Mouse (Mus musculus) kidney, postnatal 14 days (tissue): ENCODE measurements around the gene Mlf2.
A peak's percentile ranks its signal among the peaks of the same experiment; 100 is the strongest.

ENCODE experiments used
- DNase-seq: peaks from one replicate; pipeline ENCODE4 v3.0.0; 2022; ENCODE audit warnings: mixed read lengths

The Mlf2 gene

GRCm38 (mm10) chr6:124936681-124937080 lies 5.5 kb downstream of the Mlf2 start:
- DNase-seq = no peak

DNA sequence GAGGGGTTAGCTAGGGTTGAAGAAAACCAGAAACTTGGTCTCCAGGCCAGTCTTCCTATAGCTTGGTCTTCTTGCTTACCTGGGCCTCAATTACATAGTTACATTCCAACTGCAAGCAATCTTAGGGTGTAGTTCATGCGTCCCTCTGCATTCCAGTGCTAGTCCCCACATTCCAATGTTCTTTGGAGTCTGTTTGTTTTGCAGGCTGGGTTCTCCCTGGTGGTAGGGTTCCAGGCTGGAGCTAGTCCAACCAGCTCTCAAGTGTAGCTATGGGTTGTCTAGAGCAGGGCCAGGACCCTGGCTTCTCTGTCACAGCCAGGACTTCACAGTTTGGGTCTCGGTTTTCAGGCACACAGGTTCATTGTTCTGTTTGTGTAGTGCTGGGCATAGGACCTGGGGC lies 6.3 kb downstream of the Mlf2 start:
- no peak for DNase-seq

GRCm38 (mm10) chr6:124938554-124938953 lies 7.4 kb downstream of the Mlf2 start:
- DNase-seq = no peak

- DNase-seq = no peak
Measured at GRCm38 (mm10) chr6:124941679-124942078, 10.5 kb downstream of the Mlf2 start.

DNA sequence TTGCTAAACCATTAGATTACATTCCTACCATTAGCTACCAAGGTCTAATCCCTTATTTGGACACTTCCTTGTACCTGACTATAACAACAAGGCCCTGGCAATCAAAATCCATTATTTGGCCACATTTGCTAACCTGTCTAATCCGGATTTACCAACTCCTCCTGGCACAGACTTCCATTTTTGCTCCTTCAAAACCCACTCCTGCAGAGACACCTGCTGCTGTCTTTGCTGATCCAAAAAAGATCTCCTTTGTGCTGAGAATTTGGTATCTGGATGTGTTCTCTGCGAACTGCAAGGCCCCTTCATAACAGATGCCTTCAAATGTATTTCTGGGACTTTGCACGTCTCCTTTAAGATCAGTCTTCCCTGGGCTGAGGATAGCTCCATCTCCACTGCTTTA lies 12.3 kb downstream of the Mlf2 start:
- DNase-seq = no peak

DNA sequence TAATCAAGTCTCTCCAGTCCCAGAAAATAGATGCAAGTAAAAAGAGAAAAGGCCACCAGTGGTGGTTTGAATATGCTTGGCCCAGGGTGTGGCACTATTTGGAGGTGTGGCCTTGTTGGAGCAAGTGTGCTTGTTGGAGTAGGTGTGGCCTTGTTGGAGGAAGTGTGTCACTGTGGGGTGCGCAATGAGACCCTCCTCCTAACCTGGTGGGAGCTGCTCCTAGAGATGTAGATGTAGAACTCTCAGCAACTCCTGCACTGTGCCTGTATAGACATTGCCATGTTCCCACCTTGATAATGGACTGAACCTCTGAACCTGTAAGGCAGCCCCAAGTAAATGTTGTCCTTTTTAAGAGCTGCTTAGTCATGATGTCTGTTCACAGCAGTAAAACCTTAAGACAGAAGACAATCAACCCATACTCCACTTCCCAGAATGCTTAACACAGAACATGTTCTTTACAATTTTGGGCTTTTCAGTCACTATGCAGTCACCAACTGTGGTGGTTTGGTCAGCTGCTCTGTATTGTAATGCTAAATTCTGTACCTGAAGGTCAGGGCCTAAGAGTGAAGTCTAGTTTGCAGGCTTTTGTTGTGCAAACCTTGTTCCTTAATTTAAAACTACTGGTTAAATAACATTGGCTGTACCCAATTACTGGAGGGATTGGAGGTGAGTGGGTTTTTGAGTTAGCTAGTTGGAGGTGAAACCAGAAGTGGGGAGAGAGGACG lies 23.0 kb downstream of the Mlf2 start:
- no peak for DNase-seq

DNA sequence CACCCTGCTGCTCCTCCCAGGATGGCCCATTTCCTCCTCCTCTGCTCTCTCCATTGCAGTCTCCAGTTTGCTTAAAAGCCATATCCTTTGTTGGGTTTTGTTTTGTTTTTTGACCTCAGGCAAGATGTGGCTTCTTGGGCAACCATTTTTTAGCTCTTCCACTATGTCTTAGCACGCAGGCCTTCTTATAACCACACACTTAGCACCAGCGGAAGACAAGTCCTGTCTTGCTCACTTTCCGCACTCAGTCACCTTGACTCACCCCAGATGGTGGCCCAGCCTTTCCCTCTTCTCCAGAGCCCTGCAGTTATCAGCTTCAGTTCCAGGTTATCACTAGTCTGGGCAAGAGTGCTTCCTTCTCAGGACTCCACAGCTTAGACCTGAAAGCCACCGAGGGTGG lies 24.0 kb downstream of the Mlf2 start:
- DNase-seq = no peak

DNA sequence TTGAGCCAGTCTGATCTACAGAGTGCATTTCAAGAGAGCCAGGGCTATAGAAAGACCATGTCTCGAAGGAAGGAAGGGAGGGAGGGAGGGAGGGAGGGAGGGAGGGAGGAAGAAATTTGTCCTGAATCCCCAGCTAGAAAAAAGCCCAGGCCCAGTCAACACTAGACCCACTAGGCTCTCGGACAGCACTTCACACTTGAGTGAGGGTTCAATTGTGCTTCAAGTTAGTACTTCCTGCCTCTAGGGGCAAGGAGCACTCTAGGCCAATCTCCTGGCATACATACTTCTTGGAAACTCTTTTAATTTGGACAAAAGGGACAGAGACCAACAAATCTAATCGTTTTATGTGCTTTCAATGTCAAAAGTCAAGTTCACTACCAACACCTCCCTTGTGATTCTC lies 26.9 kb downstream of the Mlf2 start:
- no peak for DNase-seq

GRCm38 (mm10) chr6:124959960-124960359 lies 28.8 kb downstream of the Mlf2 start:
- DNase-seq = no peak

DNA sequence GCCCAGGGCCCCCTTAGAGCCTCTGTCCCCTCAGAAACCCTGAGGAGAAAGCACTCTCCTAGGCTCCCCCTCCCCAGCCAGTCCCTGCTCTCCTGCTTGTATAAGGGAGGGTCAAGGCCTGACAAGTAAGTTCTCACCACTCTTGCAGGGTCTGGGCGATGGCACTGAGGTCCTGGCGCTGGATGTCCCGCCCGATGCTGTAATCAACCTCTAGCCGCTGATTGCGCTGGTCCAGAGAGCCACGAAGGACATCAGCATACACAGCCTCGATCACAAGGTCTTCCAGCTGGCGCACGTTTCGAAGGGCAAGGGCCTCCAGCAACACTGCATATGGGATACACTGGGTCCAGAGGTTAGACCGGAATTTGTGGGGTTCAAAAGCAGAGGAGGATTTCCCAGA lies 29.8 kb downstream of the Mlf2 start:
- DNase-seq = no peak

DNA sequence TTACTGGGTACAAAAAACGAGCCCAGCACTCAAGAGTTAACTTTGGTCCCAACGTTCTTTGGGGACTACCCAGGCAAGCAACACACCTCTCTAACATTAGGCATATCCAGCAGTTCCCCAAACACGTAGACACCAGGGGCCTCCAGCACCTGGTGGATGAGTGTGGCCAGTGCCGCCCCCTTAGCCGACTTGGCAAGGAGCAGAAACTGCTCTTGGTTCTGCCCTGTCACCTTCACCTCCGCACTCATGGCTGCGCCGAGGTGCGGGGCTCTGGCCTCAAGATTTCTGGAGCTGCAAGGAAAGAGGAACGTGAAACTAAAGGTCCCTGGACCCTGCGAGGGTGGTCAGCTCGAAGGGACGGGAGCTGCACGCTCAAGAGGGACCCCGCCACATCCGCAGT lies 33.5 kb downstream of the Mlf2 start:
- DNase-seq = no peak

DNA sequence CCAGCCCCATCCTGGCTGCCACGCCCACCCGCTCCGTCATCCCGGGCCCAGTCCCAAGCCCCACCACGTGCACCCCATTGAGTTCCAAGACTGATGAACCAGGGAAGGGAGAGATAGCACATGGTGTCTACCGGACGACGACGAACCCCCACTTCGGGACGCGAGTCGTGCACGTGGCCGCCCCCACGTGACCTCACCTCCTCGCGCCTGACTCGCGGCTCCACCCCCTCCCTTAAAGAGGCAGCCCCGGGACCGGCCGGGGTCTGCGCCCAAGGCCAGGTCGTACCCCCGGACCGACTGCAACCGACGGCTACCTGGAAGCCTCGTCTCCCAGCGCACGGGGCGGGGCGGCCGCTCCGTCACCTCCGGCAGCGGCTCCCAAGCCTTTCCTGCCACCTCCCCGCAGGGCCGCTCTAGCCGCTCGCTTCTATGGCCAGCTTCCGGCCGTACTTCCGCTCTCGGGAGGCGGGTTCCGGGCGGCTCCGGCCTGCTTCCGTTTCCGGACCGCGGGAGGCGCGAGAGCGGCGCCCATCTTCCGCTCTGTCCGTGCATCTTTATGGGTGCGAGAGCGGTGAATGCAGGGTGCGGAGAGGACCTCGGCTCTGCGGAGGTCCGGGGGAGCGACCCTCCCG lies 34.0 kb downstream of the Mlf2 start, which contains the start of gene Cops7a:
Gene Cops7a (minus strand): TSS at position 451 of the 632 bp plus-strand sequence.
- DNase-seq = peak; percentile 96

GRCm38 (mm10) chr6:124965747-124966146 lies 34.6 kb downstream of the Mlf2 start:
- DNase-seq = no peak

- DNase-seq = peak; percentile 10
Measured at GRCm38 (mm10) chr6:124966466-124967118, 35.4 kb downstream of the Mlf2 start.

GRCm38 (mm10) chr6:124967766-124968165 lies 36.6 kb downstream of the Mlf2 start:
- peak; percentile 46 for DNase-seq
